ENCODE assay signal across 22 mouse cellular contexts in the genomic region with DNA sequence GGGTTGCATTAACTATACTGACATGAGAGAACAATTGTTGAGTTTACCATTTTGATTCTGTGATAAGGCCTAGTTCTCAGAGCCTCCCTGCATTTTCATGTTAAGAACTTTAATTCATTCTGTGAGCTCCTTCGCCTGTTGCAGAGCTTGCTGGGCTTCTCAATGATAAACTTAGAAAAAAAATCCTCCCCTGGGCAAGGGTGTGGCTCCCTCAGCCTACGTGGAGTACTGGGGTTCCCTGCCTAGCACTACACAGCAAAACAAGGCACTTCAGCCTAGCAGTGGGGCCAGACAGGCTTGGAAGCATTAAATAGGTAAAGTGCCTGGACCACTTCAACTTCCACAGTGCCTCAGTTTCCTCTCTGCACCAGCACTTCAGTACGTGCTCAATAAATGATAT. TPM values are rescaled to one million over a fixed set of nuclear protein-coding genes. Genes with fewer than 3 reads are reported as not detected.
DNase-seq lines count a peak whose midpoint lies in the region; ATAC-seq and TF ChIP-seq lines count a peak whose summit lies in the region.
"Had no signal": no experiment of that assay in that cellular context is flagged by ENCODE, and none has a peak within 500 bp of the region (broad histone marks: within the 10 kb centered on the region; RNA-seq: fewer than 3 reads in every experiment).

No protein-coding gene starts in this region.

- intact Hi-C loops in left cerebral cortex, adult 2 months (cut with DNase I), result no loop called here
- intact Hi-C loops in left cerebral cortex, postnatal 10 days (cut with DNase I), result no loop called here

- H3K27me3 ChIP-seq in forebrain, embryonic 10.5 days (ENCODE audit: poor library complexity, severe bottlenecking), result no peaks in the 10 kb centered on the region
- H3K27me3 ChIP-seq in forebrain, embryonic 15.5 days, result no peaks in the 10 kb centered on the region
- H3K27me3 ChIP-seq in heart, embryonic 16.5 days (ENCODE audit: control insufficient read depth, insufficient read depth, low read length), result no peaks in the 10 kb centered on the region
- H3K27me3 ChIP-seq: CH12.LX; forebrain, embryonic 12.5 days; hindbrain, embryonic 15.5 days; neural tube, embryonic 15.5 days had no signal

- no peak overlapping the region for H3K4me3 ChIP-seq in forebrain, embryonic 10.5 days
- H3K4me3 ChIP-seq in forebrain, embryonic 15.5 days, result no peak overlapping the region
- H3K4me3 ChIP-seq in left cerebral cortex, adult 2 months, result no peak overlapping the region
- no peak overlapping the region for H3K4me3 ChIP-seq in heart, embryonic 16.5 days (ENCODE audit: low read length)
- H3K4me3 ChIP-seq in olfactory bulb, adult 2 months (ENCODE audit: insufficient read depth, low read depth, low read length), result no peak overlapping the region
- H3K4me3 ChIP-seq: forebrain, embryonic 12.5 days; hindbrain, embryonic 15.5 days; neural tube, embryonic 15.5 days had no signal

- H3K36me3 ChIP-seq in forebrain, embryonic 10.5 days (replicated peaks), result peaks cover 40% of the 10 kb centered on the region
- peaks cover 12% of the 10 kb centered on the region for H3K36me3 ChIP-seq in forebrain, embryonic 15.5 days
- peaks cover 13% of the 10 kb centered on the region for H3K36me3 ChIP-seq in heart, embryonic 16.5 days (ENCODE audit: control insufficient read depth, insufficient read depth)

- H3K4me2 ChIP-seq in forebrain, embryonic 15.5 days (replicated peaks), result no peak overlapping the region
- H3K4me2 ChIP-seq in heart, embryonic 16.5 days (ENCODE audit: low read depth, low read length), result no peak overlapping the region
- H3K4me2 ChIP-seq: midbrain, embryonic 11.5 days had no signal

- WGBS in forebrain, embryonic 10.5 days, result 75% methylated on average over 3 of the region's 3 CpGs
- 75% methylated on average over 3 of the region's 3 CpGs for WGBS in forebrain, embryonic 15.5 days
- WGBS in heart, embryonic 16.5 days, result 73% methylated on average over 3 of the region's 3 CpGs
- 74% methylated on average over 3 of the region's 3 CpGs for WGBS in olfactory bulb, adult 2 months

- peaks cover 19% of the 10 kb centered on the region for H3K4me1 ChIP-seq in forebrain, embryonic 10.5 days
- peaks cover 3% of the 10 kb centered on the region; the same call in 1 of the 2 replicates for H3K4me1 ChIP-seq in forebrain, embryonic 15.5 days
- H3K4me1 ChIP-seq in heart, embryonic 16.5 days (ENCODE audit: control insufficient read depth, insufficient read depth, low read length), result peaks cover 10% of the 10 kb centered on the region
- peaks cover 32% of the 10 kb centered on the region for H3K4me1 ChIP-seq in olfactory bulb, adult 2 months (ENCODE audit: control insufficient read depth, insufficient read depth, low read length)

- 0 out of 2 replicates have a peak overlapping the region, but pooled peaks have one; percentile 11 for H3K27ac ChIP-seq in forebrain, embryonic 10.5 days
- no peak overlapping the region for H3K27ac ChIP-seq in forebrain, embryonic 15.5 days (replicated peaks)
- H3K27ac ChIP-seq in left cerebral cortex, adult 2 months, result peak overlapping the region; percentile 88; the same call in 1 of the 2 replicates
- peak overlapping the region; percentile 92 for H3K27ac ChIP-seq in heart, embryonic 16.5 days (ENCODE audit: low read length)
- peak overlapping the region; percentile 77; the same call in 1 of the 2 replicates for H3K27ac ChIP-seq in olfactory bulb, adult 2 months (ENCODE audit: insufficient read depth, low read depth, low read length)
- H3K27ac ChIP-seq: forebrain, embryonic 12.5 days; hindbrain, embryonic 15.5 days; neural tube, embryonic 15.5 days had no signal

- no peak overlapping the region for H3K9ac ChIP-seq in forebrain, embryonic 15.5 days (replicated peaks)
- no peak overlapping the region; the same call in 1 of the 2 replicates for H3K9ac ChIP-seq in heart, embryonic 16.5 days (ENCODE audit: low read length)
- H3K9ac ChIP-seq: forebrain, embryonic 12.5 days; hindbrain, embryonic 15.5 days had no signal

- TF ChIP-seq CTCF in left cerebral cortex, adult 2 months (IDR thresholded peaks at IDR 0.05), result no peak
- no peak for TF ChIP-seq CTCF in olfactory bulb, adult 2 months (IDR thresholded peaks at IDR 0.05; ENCODE audit: insufficient read depth, low read depth, low read length)

- TF ChIP-seq POLR2A in olfactory bulb, adult 2 months (IDR thresholded peaks at IDR 0.05; ENCODE audit: insufficient read depth, low read depth, low read length), result no peak

- ATAC-seq in forebrain, embryonic 15.5 days (replicated peaks), result no peak
- ATAC-seq in heart, embryonic 16.5 days (replicated peaks; ENCODE audit: extremely low read depth, insufficient read depth, low FRiP score), result no peak
- ATAC-seq: activated CD4-positive, CD25-positive, alpha-beta regulatory T cell, adult 4 months had no signal

- DNase-seq in forebrain, embryonic 10.5 days (ENCODE audit: extremely low spot score, low spot score), result no peak
- no peak for DNase-seq in left cerebral cortex, adult 2 months (ENCODE audit: extremely low spot score in 1 of 2, low spot score in 2 of 2)
- no peak for DNase-seq in left cerebral cortex, postnatal 10 days (ENCODE audit: extremely low spot score in 1 of 2, low spot score in 2 of 2)
- no peak for DNase-seq in embryo, embryonic 10 days (ENCODE audit: low spot score)
- DNase-seq in B cell, adult 2 months, result no peak
- DNase-seq: cerebellum, postnatal 10 days; kidney, adult 2 months; spleen, adult 18-20 months; thymus, postnatal 36 days had no signal

- H3K9me3 ChIP-seq in forebrain, embryonic 10.5 days, result no peaks in the 10 kb centered on the region
- H3K9me3 ChIP-seq in forebrain, embryonic 15.5 days, result no peaks in the 10 kb centered on the region
- no peaks in the 10 kb centered on the region for H3K9me3 ChIP-seq in heart, embryonic 16.5 days (replicated peaks; ENCODE audit: control insufficient read depth, low read length)
- H3K9me3 ChIP-seq: forebrain, embryonic 12.5 days; hindbrain, embryonic 15.5 days; neural tube, embryonic 15.5 days had no signal

RNA-seq across cellular contexts. Expression of gene Lsm4, which starts 8.4 kb away (rescaled TPM):
- polyA plus RNA-seq in forebrain, embryonic 10.5 days (2016; fragmentation: Nextera tagmentation; extraction: Ambion mirVana), result 336 and 339 TPM in 2 replicates
- 211 and 228 TPM in 2 replicates for polyA plus RNA-seq in forebrain, embryonic 15.5 days (2015; fragmentation: Nextera tagmentation; extraction: Ambion mirVana)
- total RNA-seq in left cerebral cortex, adult 2 months (2021), result 10 to 100 TPM; 62.1 to 62.9 TPM
- total RNA-seq in left cerebral cortex, postnatal 10 days (2021), result 10 to 100 TPM; 68.2 to 80.4 TPM
- polyA plus RNA-seq in heart, embryonic 16.5 days (2015; fragmentation: Nextera tagmentation; extraction: Ambion mirVana), result 252 and 258 TPM in 2 replicates
- not detected in 2 replicates for polyA plus RNA-seq in olfactory bulb, adult 2 months (2012; ENCODE audit: insufficient read depth, insufficient read length, low replicate concordance, missing spikeins)

RNA-seq across cellular contexts. Expression of gene Jund, which starts 17.3 kb away (rescaled TPM):
- polyA plus RNA-seq in forebrain, embryonic 10.5 days (2016; fragmentation: Nextera tagmentation; extraction: Ambion mirVana), result 49.6 and 50.9 TPM in 2 replicates
- 89.0 and 96.0 TPM in 2 replicates for polyA plus RNA-seq in forebrain, embryonic 15.5 days (2015; fragmentation: Nextera tagmentation; extraction: Ambion mirVana)
- 100 to 1,000 TPM; 247 to 264 TPM for total RNA-seq in left cerebral cortex, adult 2 months (2021)
- total RNA-seq in left cerebral cortex, postnatal 10 days (2021), result 100 to 1,000 TPM; 147 to 149 TPM
- polyA plus RNA-seq in heart, embryonic 16.5 days (2015; fragmentation: Nextera tagmentation; extraction: Ambion mirVana), result 58.7 and 59.3 TPM in 2 replicates
- polyA plus RNA-seq in olfactory bulb, adult 2 months (2012; ENCODE audit: insufficient read depth, insufficient read length, low replicate concordance, missing spikeins), result not detected in 2 replicates

RNA-seq across cellular contexts. Expression of gene Pgpep1, which starts 21.2 kb away (rescaled TPM):
- polyA plus RNA-seq in forebrain, embryonic 10.5 days (2016; fragmentation: Nextera tagmentation; extraction: Ambion mirVana), result 40.5 and 49.3 TPM in 2 replicates
- 63.6 and 70.2 TPM in 2 replicates for polyA plus RNA-seq in forebrain, embryonic 15.5 days (2015; fragmentation: Nextera tagmentation; extraction: Ambion mirVana)
- 10 to 100 TPM; 15.5 to 17.5 TPM for total RNA-seq in left cerebral cortex, adult 2 months (2021)
- total RNA-seq in left cerebral cortex, postnatal 10 days (2021), result 10 to 100 TPM; 11.5 to 15.9 TPM
- polyA plus RNA-seq in heart, embryonic 16.5 days (2015; fragmentation: Nextera tagmentation; extraction: Ambion mirVana), result 35.5 and 36.7 TPM in 2 replicates
- not detected in 2 replicates for polyA plus RNA-seq in olfactory bulb, adult 2 months (2012; ENCODE audit: insufficient read depth, insufficient read length, low replicate concordance, missing spikeins)

RNA-seq across cellular contexts. Expression of gene Iqcn, which starts 21.8 kb away (rescaled TPM):
- 0.02 TPM in 1 of 2 replicates, not detected in the other for polyA plus RNA-seq in forebrain, embryonic 10.5 days (2016; fragmentation: Nextera tagmentation; extraction: Ambion mirVana)
- 0.13 and 0.14 TPM in 2 replicates for polyA plus RNA-seq in forebrain, embryonic 15.5 days (2015; fragmentation: Nextera tagmentation; extraction: Ambion mirVana)
- total RNA-seq in left cerebral cortex, adult 2 months (2021), result under 1 TPM; 0.16 to 0.21 TPM
- under 1 TPM in 1 of 2 experiments, not detected in 1; 0.19 TPM for total RNA-seq in left cerebral cortex, postnatal 10 days (2021)
- 0.05 TPM in 1 of 2 replicates, not detected in the other for polyA plus RNA-seq in heart, embryonic 16.5 days (2015; fragmentation: Nextera tagmentation; extraction: Ambion mirVana)
- not detected in 2 replicates for polyA plus RNA-seq in olfactory bulb, adult 2 months (2012; ENCODE audit: insufficient read depth, insufficient read length, low replicate concordance, missing spikeins)
- total RNA-seq: adrenal gland, postnatal 36 days; CH12.LX had no signal
- polyA plus RNA-seq: activated CD4-positive, CD25-positive, alpha-beta regulatory T cell, adult 4 months; embryonic facial prominence, embryonic 11.5 days; limb, embryonic 11.5 days had no signal

RNA-seq across cellular contexts. Expression of gene Gm3336, which starts 36.9 kb away (rescaled TPM):
- not detected in 2 replicates for polyA plus RNA-seq in forebrain, embryonic 10.5 days (2016; fragmentation: Nextera tagmentation; extraction: Ambion mirVana)
- polyA plus RNA-seq in forebrain, embryonic 15.5 days (2015; fragmentation: Nextera tagmentation; extraction: Ambion mirVana), result not detected in 2 replicates
- total RNA-seq in left cerebral cortex, adult 2 months (2021), result not detected
- total RNA-seq in left cerebral cortex, postnatal 10 days (2021), result not detected
- polyA plus RNA-seq in heart, embryonic 16.5 days (2015; fragmentation: Nextera tagmentation; extraction: Ambion mirVana), result not detected in 2 replicates
- not detected in 2 replicates for polyA plus RNA-seq in olfactory bulb, adult 2 months (2012; ENCODE audit: insufficient read depth, insufficient read length, low replicate concordance, missing spikeins)
- total RNA-seq: adrenal gland, postnatal 36 days; layer of hippocampus, postnatal 25 days had no signal
- polyA plus RNA-seq: activated CD4-positive, CD25-positive, alpha-beta regulatory T cell, adult 4 months; embryonic facial prominence, embryonic 11.5 days; forebrain, embryonic 12.5 days; hindbrain, embryonic 15.5 days; limb, embryonic 11.5 days; midbrain, embryonic 11.5 days; neural tube, embryonic 15.5 days had no signal
